Mouse (Mus musculus) kidney, adult 2 months (tissue): Measurements from ENCODE around the gene Susd6. TPM values are rescaled to one million over a fixed set of nuclear protein-coding genes. Genes with fewer than 3 reads are reported as not detected.

ENCODE experiments used
- DNase-seq: peaks from one replicate; pipeline ENCODE4 v3.0.0; 2021
- H3K27ac ChIP-seq: fragments of 200-500 bp; 2 replicates; pipeline ENCODE4 v1.5.1; 2012; ENCODE audit warnings: low read depth, low read length, control low read depth, inconsistent platforms; ENCODE audit not compliant: insufficient read depth
- H3K27me3 ChIP-seq: fragments of 200-500 bp; replicated peaks from 2 replicates; pipeline ENCODE4 v1.6.1; 2012; ENCODE audit warnings: mild to moderate bottlenecking, moderate library complexity, low read length, inconsistent platforms; ENCODE audit not compliant: control insufficient read depth, insufficient read depth
- H3K36me3 ChIP-seq: fragments of 200-500 bp; 2 replicates; pipeline ENCODE4 v1.6.1; 2012; ENCODE audit warnings: mild to moderate bottlenecking, moderate library complexity, low read length, inconsistent platforms; ENCODE audit not compliant: control insufficient read depth, insufficient read depth
- H3K4me1 ChIP-seq: fragments of 200-500 bp; 2 replicates; pipeline ENCODE4 v1.6.1; 2011; ENCODE audit warnings: low read length; ENCODE audit not compliant: control insufficient read depth, insufficient read depth
- H3K4me3 ChIP-seq: fragments of 200-500 bp; 2 replicates; pipeline ENCODE4 v1.5.1; 2011; ENCODE audit warnings: mild to moderate bottlenecking, low read depth, low read length, control low read depth; ENCODE audit not compliant: insufficient read depth
- CTCF ChIP-seq: fragments of 200-500 bp; conservative IDR thresholded peaks from 2 replicates; pipeline ENCODE4 v1.5.1; 2011; ENCODE audit warnings: low read depth, mild to moderate bottlenecking, control low read depth, low read length, moderate library complexity, mixed read lengths; ENCODE audit not compliant: insufficient read depth, insufficient read length
- POLR2A ChIP-seq: fragments of 200-500 bp; IDR thresholded peaks from one replicate; pipeline ENCODE4 v1.6.1; 2011; ENCODE audit warnings: low read depth, low read length, control low read depth
- WGBS: fragments of 180-500 bp; shearing (Covaris S2); methylation state at CpG from one replicate; pipeline ENCODE4 v1.1.7; 2018; 5-methylcytosine and 5-hydroxymethylcytosine counted together
- polyA plus RNA-seq: library from polyadenylated mRNA; depleted of rRNA; stranded (reverse); fragments of >200 nt; gene quantifications from 2 replicates; pipeline ENCODE4 v1.2.3, GENCODE M21; 2012

Susd6 gene
- polyA plus RNA-seq, 1 experiment, result 65.5 TPM

DNA sequence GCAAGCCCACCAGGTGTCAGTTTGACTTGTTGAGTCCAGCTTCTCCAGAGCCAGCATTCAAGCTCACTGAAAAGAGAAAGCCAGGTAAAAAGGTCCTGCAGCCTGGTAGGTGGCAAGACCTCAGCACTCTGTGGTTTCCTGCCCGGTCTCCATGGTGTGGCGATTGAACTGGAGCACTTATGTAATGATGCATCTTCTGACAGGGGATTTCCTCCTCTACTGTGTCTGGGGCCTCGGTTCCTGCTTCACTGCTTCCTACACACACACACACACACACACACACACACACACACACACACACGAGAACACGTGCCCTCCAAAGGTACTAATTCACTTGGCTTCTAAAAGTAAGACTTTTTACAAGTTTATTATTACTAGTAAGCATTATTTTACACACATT is 2.6 kb downstream of the Susd6 start:
- 11% methylated on average over 5 of the region's 5 CpGs for WGBS
- DNase-seq, result peak; percentile 80

DNA sequence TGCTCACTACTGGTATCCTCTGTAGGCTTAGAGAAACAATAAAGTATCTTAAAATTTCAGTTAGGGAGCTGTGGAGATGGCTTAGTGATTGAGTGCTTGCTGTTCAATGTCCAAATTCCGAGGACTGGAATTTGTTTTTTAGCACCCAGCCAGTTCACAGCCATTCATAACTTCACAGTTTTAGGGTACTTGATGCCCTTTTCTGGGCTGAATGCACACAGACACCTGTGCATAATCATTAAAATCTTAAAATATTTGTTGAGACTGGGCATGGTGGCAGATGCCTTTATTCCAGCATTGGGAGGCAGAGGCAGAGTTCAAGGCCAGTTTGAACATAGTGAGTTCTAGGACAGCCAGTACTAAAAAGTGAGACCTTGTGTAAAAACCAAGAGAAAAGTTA is 3.2 kb downstream of the Susd6 start:
- Histone ChIP-seq H3K27ac (peak overlapping the region; percentile 90), H3K4me1 (peaks cover 33% of the 10 kb centered on the region), H3K36me3 (no peaks in the 10 kb centered on the region; the same call in 1 of the 2 replicates), H3K27me3 (no peaks in the 10 kb centered on the region), H3K4me3 (no peak overlapping the region)
- DNase-seq, result peak; percentile 75
- TF ChIP-seq CTCF, result no peak
- no peak for TF ChIP-seq POLR2A
- WGBS, result 26% methylated on average over 1 of the region's 1 CpGs

More for the DNA sequence above, 2.6 kb downstream of the Susd6 start:
- Histone ChIP-seq H3K4me3 (no peak overlapping the region), H3K36me3 (no peaks in the 10 kb centered on the region; the same call in 1 of the 2 replicates), H3K4me1 (peaks cover 33% of the 10 kb centered on the region), H3K27ac (peak overlapping the region; percentile 86), H3K27me3 (no peaks in the 10 kb centered on the region)
- no peak for TF ChIP-seq POLR2A
- TF ChIP-seq CTCF, result no peak

DNA sequence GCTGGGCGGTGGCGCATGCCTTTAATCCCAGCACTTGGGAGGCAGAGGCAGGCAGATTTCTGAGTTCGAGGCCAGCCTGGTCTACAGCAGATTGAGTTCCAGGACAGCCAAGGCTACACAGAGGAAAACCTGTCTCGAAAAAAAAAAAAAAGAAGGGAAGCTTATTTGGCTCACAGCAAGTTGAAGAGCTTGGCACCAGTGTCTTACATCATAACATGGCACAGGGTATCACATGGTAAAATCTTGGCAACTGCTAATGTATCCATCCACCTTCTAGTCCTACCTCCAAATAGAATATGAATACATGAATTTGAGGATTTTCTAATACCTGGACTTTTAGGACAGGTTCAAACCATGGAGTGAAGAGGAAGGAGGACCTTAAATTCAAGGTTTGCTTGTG is 4.2 kb downstream of the Susd6 start:
- 77% methylated on average over 4 of the region's 4 CpGs for WGBS
- Histone ChIP-seq H3K4me3 (no peak overlapping the region), H3K27ac (no peak overlapping the region), H3K27me3 (no peaks in the 10 kb centered on the region), H3K4me1 (peaks cover 33% of the 10 kb centered on the region), H3K36me3 (no peaks in the 10 kb centered on the region; the same call in 1 of the 2 replicates)
- DNase-seq, result no peak
- TF ChIP-seq CTCF (no peak), POLR2A (no peak)

DNA sequence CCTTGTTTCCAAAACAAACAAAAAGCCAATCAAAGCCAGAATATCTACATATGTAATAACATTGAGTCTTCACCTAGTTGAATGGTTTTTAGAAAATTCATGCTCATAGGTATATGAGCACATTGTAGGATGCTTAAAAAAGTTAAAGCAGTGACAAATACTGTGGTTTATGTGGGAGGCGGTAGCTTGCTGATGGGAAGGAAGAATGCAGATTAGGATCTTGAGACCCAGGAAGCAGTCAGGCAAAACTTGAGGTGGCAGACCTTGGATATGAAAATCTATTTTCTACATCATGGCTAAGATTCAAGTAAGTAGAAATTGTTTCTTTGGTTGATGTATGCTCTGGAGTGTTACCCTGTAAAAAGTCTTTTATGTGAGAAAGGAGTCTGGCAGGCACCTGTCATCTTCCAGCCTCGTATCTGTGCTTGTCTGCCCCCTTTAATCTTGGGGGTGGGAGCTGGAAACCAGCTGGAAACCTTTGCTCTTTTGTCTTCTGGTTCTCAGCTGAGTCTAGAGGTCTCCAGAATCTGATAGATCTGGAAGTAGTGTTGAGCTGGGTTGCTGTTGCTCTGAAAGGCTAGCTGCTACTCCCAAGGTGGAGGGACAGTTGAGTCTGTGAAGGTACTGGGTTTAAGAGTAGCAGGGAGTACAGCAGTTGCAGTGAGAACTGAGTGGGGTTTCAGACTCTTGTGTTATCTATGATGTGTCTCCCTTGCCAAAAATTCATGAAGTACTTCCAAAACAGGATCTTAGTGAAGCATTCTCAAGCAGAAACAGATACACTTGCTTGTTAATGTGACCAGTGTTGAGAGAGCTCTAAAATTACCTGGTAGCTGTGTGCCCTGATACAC is 4.8 kb downstream of the Susd6 start:
- Histone ChIP-seq H3K36me3 (no peaks in the 10 kb centered on the region; the same call in 1 of the 2 replicates), H3K4me1 (peaks cover 30% of the 10 kb centered on the region), H3K27me3 (no peaks in the 10 kb centered on the region), H3K27ac (peak overlapping the region; percentile 46), H3K4me3 (no peak overlapping the region)
- DNase-seq, result no peak
- TF ChIP-seq CTCF, result no peak
- no peak for TF ChIP-seq POLR2A
- 42% methylated on average over 2 of the region's 2 CpGs for WGBS

DNA sequence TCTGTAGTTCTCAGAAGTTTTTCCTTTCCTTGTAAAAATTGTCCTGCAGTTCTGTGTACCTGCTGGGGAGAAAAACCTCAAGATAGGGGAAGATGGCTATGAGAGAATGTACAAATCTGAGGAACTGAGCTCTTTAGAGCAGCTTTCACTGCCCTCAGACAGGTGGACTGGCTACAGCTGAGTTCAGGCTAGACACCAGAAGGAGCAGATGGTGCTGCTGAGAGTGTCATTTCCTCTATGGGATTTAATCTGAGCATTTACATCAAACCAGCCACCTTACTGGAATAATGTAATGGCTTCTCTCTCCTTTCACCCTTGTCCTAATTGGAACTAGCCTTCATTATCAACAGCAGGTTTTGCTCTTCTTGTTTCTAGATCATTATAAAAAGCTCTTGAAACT is 8.0 kb downstream of the Susd6 start:
- DNase-seq, result no peak
- Histone ChIP-seq H3K36me3 (no peaks in the 10 kb centered on the region; the same call in 1 of the 2 replicates), H3K4me3 (no peak overlapping the region), H3K4me1 (peaks cover 32% of the 10 kb centered on the region), H3K27me3 (no peaks in the 10 kb centered on the region), H3K27ac (no peak overlapping the region)
- TF ChIP-seq CTCF (no peak), POLR2A (no peak)

DNA sequence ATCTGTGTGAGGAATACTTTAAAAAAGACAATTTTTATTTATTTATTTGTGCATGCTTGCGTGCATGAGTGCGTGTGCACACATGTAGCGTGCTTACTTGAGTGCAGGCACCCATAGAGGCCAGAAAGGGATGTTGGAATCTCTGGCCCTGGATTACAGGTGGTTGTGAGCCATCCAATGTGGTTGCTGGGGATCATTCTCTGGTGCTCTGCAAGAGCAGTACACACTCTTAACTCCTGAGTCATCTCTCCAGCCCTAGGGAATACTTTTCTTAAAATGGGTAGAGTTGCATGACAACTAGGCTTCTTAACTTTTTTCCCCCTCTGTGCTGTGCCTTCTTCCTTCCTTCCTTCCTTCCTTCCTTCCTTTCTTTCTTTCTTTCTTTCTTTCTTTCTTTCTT is 9.8 kb downstream of the Susd6 start:
- WGBS, result 92% methylated on average over 3 of the region's 3 CpGs
- no peaks in the 10 kb centered on the region for H3K36me3 ChIP-seq
- no peaks in the 10 kb centered on the region for H3K27me3 ChIP-seq
- DNase-seq, result no peak
- peaks cover 32% of the 10 kb centered on the region for H3K4me1 ChIP-seq
- H3K27ac ChIP-seq, result no peak overlapping the region
- H3K4me3 ChIP-seq, result no peak overlapping the region
- TF ChIP-seq POLR2A (no peak), CTCF (no peak)

DNA sequence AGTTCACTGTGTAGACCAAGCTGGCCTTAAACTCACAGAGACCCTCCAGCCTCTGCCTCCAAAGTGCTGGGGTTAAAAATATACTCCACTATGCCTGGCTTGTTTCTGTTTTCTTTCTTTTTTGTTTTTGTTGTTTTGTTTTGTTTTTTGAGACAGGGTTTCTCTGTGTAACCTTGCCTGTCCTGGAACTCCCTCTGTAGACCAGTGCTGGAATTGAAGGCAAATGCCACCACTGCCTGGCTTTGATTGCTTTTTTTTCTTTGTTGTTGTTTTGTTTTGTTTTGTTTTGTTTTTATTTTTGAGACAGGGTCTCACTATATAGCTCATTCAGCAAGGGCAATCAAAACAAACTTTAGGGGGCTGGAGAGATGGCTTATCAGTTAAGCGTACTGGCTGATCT is 11.1 kb downstream of the Susd6 start:
- no peak for DNase-seq
- Histone ChIP-seq H3K36me3 (no peaks in the 10 kb centered on the region), H3K4me3 (no peak overlapping the region), H3K27me3 (no peaks in the 10 kb centered on the region), H3K4me1 (peaks cover 25% of the 10 kb centered on the region), H3K27ac (no peak overlapping the region)
- TF ChIP-seq CTCF (no peak), POLR2A (no peak)
- 98% methylated on average over 1 of the region's 1 CpGs for WGBS
